Mouse (Mus musculus) lung, embryonic 16.5 days (tissue): ENCODE measurements around the gene Syn3. TPM values are rescaled to one million over a fixed set of nuclear protein-coding genes. Genes with fewer than 3 reads are reported as not detected.
"Not testable (repeated sequence)": the region's sequence is repeated elsewhere in the genome, so short reads cannot be mapped to it uniquely, and the experiment has no call there.

Source experiments
- ATAC-seq: fragments of 200-750 bp; cut with Nextera tagmentation; 2 replicates; pipeline ENCODE4 v1.8.0; 2017; ENCODE audit warnings: low read depth, mild to moderate bottlenecking, moderate library complexity
- H3K27ac ChIP-seq: fragments of 300-500 bp; sonication (generic); 2 replicates; pipeline ENCODE4 v1.5.1; 2014; ENCODE audit warnings: mild to moderate bottlenecking, control low read depth, low read length
- H3K27me3 ChIP-seq: fragments of 300-500 bp; sonication (generic); 2 replicates; pipeline ENCODE4 v1.6.1; 2014; ENCODE audit warnings: low read depth, low read length, mixed read lengths; ENCODE audit not compliant: control insufficient read depth, insufficient read depth
- H3K36me3 ChIP-seq: fragments of 300-500 bp; sonication (generic); 2 replicates; pipeline ENCODE4 v1.6.1; 2014; ENCODE audit warnings: low read length; ENCODE audit not compliant: control insufficient read depth, insufficient read depth
- H3K4me1 ChIP-seq: fragments of 300-500 bp; sonication (generic); replicated peaks from 2 replicates; pipeline ENCODE4 v1.6.1; 2014; ENCODE audit warnings: low read length, mixed read lengths; ENCODE audit not compliant: control insufficient read depth, insufficient read depth
- H3K4me2 ChIP-seq: fragments of 300-500 bp; sonication (generic); 2 replicates; pipeline ENCODE4 v1.6.1; 2014; ENCODE audit warnings: low read depth, low read length, control low read depth
- H3K4me3 ChIP-seq: fragments of 300-500 bp; sonication (generic); 2 replicates; pipeline ENCODE4 v1.5.1; 2014; ENCODE audit warnings: mild to moderate bottlenecking, low read length, control low read depth
- H3K9ac ChIP-seq: fragments of 300-500 bp; sonication (generic); 2 replicates; pipeline ENCODE4 v1.6.1; 2014; ENCODE audit warnings: low read length, control low read depth
- H3K9me3 ChIP-seq: fragments of 300-500 bp; sonication (generic); 2 replicates; pipeline ENCODE4 v1.6.1; 2016; ENCODE audit warnings: low read length; ENCODE audit not compliant: control insufficient read depth
- WGBS: fragments of 180-500 bp; shearing (Covaris S2); extraction: QIAGEN DNeasy Blood & Tissue Kit; methylation state at CpG from one replicate; pipeline ENCODE4 v1.1.7; 2014; 5-methylcytosine and 5-hydroxymethylcytosine counted together
- polyA plus RNA-seq: library from polyadenylated mRNA; unstranded; fragments of >200 nt; fragmentation: Nextera tagmentation; extraction: Ambion mirVana; gene quantifications from 2 replicates; pipeline ENCODE4 v1.2.1, GENCODE M21; 2015

Syn3 gene
- polyA plus RNA-seq, 1 experiment from 2014 or later, result 2.8 TPM

GRCm38 (mm10) chr10:86452326-86452995 is 46.2 kb downstream of the Syn3 start:
- Histone ChIP-seq H3K9me3 (no peaks in the 10 kb centered on the region), H3K4me3 (no peak overlapping the region), H3K27ac (no peak overlapping the region), H3K27me3 (no peaks in the 10 kb centered on the region), H3K4me1 (peaks cover 10% of the 10 kb centered on the region; the same call in 1 of the 2 replicates), H3K36me3 (no peaks in the 10 kb centered on the region), H3K4me2 (no peak overlapping the region), H3K9ac (no peak overlapping the region)
- ATAC-seq, result peak; percentile 44
- WGBS, result 27% methylated on average over 6 of the region's 6 CpGs

DNA sequence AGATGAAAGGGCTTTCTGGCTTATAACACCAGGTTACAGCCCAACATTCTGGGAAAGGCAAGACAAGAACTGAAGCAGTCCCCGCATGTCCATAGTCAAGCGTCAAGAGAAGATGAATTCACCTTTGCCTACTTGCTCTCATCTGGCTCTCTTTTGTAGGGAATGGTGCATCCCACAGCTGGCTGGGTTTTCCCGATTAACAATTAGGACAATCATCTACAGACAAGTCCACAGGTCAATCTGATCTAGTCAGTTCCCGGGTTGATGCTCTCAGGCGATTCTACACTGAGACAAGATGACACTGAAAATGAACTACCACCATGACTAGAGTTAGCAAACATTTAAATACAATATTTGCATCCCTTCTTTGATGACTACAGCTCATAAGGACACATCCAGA is 47.4 kb downstream of the Syn3 start:
- Histone ChIP-seq H3K27ac (no peak overlapping the region), H3K9me3 (no peaks in the 10 kb centered on the region), H3K36me3 (no peaks in the 10 kb centered on the region), H3K4me1 (0 out of 2 replicates have a peak, but pooled peaks cover 4% of the 10 kb centered on the region), H3K4me2 (no peak overlapping the region), H3K4me3 (no peak overlapping the region), H3K27me3 (no peaks in the 10 kb centered on the region), H3K9ac (no peak overlapping the region)
- WGBS, result 82% methylated on average over 5 of the region's 5 CpGs
- no peak for ATAC-seq

DNA sequence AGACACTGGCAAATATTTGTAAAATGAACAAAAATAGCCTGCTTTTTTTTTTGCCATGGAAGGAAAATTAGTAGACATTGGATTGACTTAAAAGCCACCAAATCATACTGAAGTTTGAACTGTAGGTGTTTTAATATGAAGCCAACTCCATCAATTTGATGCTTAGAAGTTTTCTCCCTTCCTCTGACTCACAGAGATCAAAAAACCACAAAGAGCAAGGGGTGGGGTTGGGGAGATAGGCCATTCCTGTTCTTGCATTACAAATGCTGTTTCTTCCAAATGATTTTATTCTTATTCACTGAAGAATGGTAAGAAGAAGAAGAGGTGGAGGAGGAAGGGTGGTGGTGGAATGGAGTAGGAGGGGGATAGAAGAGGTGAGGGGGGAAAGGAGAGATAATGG is 52.0 kb downstream of the Syn3 start:
- Histone ChIP-seq H3K9me3 (no peaks in the 10 kb centered on the region), H3K27me3 (no peaks in the 10 kb centered on the region), H3K9ac (no peak overlapping the region), H3K4me3 (no peak overlapping the region), H3K4me2 (no peak overlapping the region), H3K4me1 (no peaks in the 10 kb centered on the region), H3K27ac (no peak overlapping the region), H3K36me3 (no peaks in the 10 kb centered on the region)
- no peak for ATAC-seq

GRCm38 (mm10) chr10:86445207-86445606 is 53.5 kb downstream of the Syn3 start:
- H3K27ac ChIP-seq, result no peak overlapping the region
- H3K27me3 ChIP-seq, result no peaks in the 10 kb centered on the region

DNA sequence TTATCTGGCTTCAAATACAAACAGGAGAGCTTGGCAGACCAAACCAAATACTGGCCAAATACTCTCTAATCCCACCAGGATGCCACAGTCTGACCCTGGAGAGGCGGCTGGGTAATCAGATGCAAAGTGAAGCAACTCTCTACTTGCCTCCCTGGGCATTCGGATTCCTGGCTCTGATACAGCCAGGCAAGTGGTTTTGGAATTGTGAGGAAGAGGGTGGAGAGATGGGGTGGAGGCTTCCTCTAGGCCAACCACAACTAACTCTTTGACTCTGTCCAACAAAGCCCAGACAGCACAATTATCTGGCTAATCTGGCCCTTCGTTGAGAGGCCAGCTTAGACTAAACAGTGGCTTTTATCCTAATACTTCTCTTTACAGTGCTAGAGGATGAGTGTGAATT is 54.0 kb downstream of the Syn3 start:
- no peak for ATAC-seq
- Histone ChIP-seq H3K36me3 (no peaks in the 10 kb centered on the region), H3K4me3 (no peak overlapping the region), H3K27me3 (no peaks in the 10 kb centered on the region), H3K4me1 (no peaks in the 10 kb centered on the region), H3K27ac (no peak overlapping the region), H3K9ac (no peak overlapping the region), H3K4me2 (no peak overlapping the region), H3K9me3 (no peaks in the 10 kb centered on the region)
- 70% methylated on average over 3 of the region's 3 CpGs for WGBS

More at GRCm38 (mm10) chr10:86445207-86445606, 53.5 kb downstream of the Syn3 start:
- no peak for ATAC-seq
- Histone ChIP-seq H3K4me1 (no peaks in the 10 kb centered on the region), H3K4me3 (no peak overlapping the region), H3K9ac (no peak overlapping the region), H3K36me3 (no peaks in the 10 kb centered on the region), H3K4me2 (no peak overlapping the region), H3K9me3 (no peaks in the 10 kb centered on the region)
- WGBS, result 69% methylated on average over 2 of the region's 2 CpGs

DNA sequence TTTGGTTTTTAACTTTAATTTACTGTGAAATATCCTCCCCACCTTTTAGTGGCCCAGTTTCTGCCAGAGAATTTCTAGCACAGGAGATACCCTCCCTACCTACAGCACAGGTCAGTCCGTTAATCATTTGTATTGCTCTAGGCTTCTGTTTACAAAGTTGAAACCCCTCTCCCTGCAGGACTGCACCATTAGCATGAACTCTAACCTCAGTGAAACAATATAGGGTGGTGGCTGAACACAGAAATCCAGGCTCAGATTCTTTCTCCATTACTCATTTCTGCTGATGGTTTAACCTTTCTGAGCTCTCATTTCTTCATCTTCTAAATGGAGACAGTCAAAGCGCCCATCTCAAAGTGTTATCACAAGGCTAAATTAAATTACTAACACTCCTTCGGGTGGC is 56.9 kb downstream of the Syn3 start:
- Histone ChIP-seq H3K4me1 (no peaks in the 10 kb centered on the region), H3K9me3 (no peaks in the 10 kb centered on the region), H3K9ac (no peak overlapping the region), H3K4me3 (no peak overlapping the region), H3K4me2 (no peak overlapping the region), H3K27ac (no peak overlapping the region), H3K27me3 (no peaks in the 10 kb centered on the region), H3K36me3 (no peaks in the 10 kb centered on the region)
- ATAC-seq, result no peak
- 32% methylated on average over 3 of the region's 3 CpGs for WGBS

- Histone ChIP-seq H3K27ac (no peak overlapping the region), H3K9ac (no peak overlapping the region), H3K9me3 (no peaks in the 10 kb centered on the region), H3K4me2 (no peak overlapping the region), H3K4me1 (no peaks in the 10 kb centered on the region), H3K4me3 (no peak overlapping the region), H3K36me3 (no peaks in the 10 kb centered on the region), H3K27me3 (no peaks in the 10 kb centered on the region)
- 86% methylated on average over 4 of the region's 4 CpGs for WGBS
- ATAC-seq, result no peak
Observed at GRCm38 (mm10) chr10:86439640-86440039, 59.1 kb downstream of the Syn3 start.

DNA sequence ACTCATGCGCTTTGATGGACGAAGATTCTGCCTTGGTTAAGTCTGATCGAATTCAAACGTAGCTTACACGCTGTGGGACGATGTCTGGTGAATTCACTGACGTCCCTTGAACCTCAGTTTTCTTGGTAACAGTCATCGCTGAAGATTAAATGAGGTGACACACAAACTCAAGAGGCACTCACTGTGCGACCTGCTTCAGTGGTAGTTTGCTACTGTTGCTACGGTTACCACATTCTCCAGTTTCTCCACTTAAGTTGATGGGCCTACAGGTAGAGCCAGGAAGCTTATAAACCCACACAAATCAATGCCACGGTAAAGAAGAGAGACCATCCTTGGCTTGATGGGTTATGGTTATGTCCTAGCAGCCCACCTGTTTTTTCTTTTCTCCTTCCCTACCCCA is 61.4 kb downstream of the Syn3 start:
- Histone ChIP-seq H3K27me3 (no peaks in the 10 kb centered on the region), H3K4me3 (no peak overlapping the region), H3K36me3 (no peaks in the 10 kb centered on the region), H3K9me3 (no peaks in the 10 kb centered on the region), H3K27ac (no peak overlapping the region), H3K4me1 (no peaks in the 10 kb centered on the region), H3K9ac (no peak overlapping the region), H3K4me2 (no peak overlapping the region)
- 65% methylated on average over 11 of the region's 11 CpGs for WGBS
- ATAC-seq, result peak; percentile 15; the same call in 1 of the 2 replicates

DNA sequence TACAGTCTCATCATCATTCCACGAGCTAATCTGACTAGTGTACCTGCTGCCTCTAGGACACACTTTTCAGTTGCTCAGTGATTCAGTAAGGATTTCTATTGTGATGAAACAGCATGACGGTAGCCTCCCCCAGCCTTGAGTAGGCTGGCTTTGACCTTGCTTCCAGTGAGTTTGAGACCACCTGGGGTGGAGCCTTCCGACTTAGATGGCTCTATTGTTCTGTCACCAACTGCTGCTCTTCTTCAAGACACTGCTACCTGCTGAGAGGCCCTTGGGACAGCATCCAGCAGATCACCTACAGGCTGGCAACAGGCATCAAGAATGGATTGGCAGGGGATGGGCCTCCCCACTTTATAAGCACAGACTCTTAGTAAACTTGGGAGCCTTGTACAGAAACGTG is 63.7 kb downstream of the Syn3 start:
- 76% methylated on average over 4 of the region's 4 CpGs for whole genome bisulfite sequencing
- not testable (repeated sequence) for H3K27me3 ChIP-seq

DNA sequence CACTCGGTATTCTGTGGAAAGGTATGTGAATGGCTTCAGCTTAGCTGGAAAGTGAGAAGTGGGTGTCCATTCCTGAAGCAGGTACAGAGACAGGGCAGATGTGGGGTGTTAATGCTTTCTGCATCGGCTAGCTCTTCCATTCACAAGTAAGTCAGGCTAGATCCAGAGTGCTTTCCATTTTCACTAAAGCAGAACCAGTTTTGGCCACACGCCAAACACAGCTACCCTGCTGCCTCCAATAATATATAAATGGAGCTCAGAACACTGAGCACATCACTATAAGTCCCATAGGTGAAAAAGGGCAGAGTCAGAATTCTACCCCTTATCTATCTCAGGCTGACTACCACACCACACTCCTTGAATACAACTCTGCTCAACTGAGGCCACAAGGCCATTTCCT is 69.0 kb downstream of the Syn3 start:
- WGBS, result 61% methylated on average over 3 of the region's 3 CpGs
- Histone ChIP-seq H3K4me2 (no peak overlapping the region), H3K9me3 (no peaks in the 10 kb centered on the region), H3K27ac (no peak overlapping the region), H3K27me3 (no peaks in the 10 kb centered on the region), H3K36me3 (no peaks in the 10 kb centered on the region), H3K4me1 (peaks cover 12% of the 10 kb centered on the region), H3K4me3 (no peak overlapping the region), H3K9ac (no peak overlapping the region)
- ATAC-seq, result no peak

More for the DNA sequence above, 63.7 kb downstream of the Syn3 start:
- H3K36me3 ChIP-seq, H3K27ac ChIP-seq, H3K4me1 ChIP-seq, H3K9me3 ChIP-seq, H3K4me3 ChIP-seq, ATAC-seq, H3K9ac ChIP-seq, H3K4me2 ChIP-seq: not testable (repeated sequence)
